Mouse (Mus musculus) neural tube, embryonic 11.5 days (tissue): Measurements from ENCODE around the gene Ptprt. TPM values are rescaled to one million over a fixed set of nuclear protein-coding genes. Genes with fewer than 3 reads are reported as not detected.

Experiments
- ATAC-seq: fragments of 200-750 bp; cut with Nextera tagmentation; 2 replicates; pipeline ENCODE4 v1.8.0; 2017; ENCODE audit warnings: moderate number of reproducible peaks, mild to moderate bottlenecking, moderate TSS enrichment, moderate library complexity; ENCODE audit not compliant: insufficient read depth, low FRiP score, low TSS enrichment
- DNase-seq: peaks from one replicate; pipeline ENCODE4 v3.0.0-alpha.2; 2015; ENCODE audit warnings: low spot score
- H3K27ac ChIP-seq: fragments of 300-500 bp; sonication (generic); 2 replicates; pipeline ENCODE4 v1.5.1; 2014; ENCODE audit warnings: low read depth, mild to moderate bottlenecking, low read length
- H3K27me3 ChIP-seq: fragments of 300-500 bp; sonication (generic); 2 replicates; pipeline ENCODE4 v1.6.1; 2014; ENCODE audit warnings: mild to moderate bottlenecking, low read length, mixed read lengths; ENCODE audit not compliant: control insufficient read depth, insufficient read depth
- H3K36me3 ChIP-seq: fragments of 300-500 bp; sonication (generic); 2 replicates; pipeline ENCODE4 v1.6.1; 2014; ENCODE audit warnings: mild to moderate bottlenecking, low read length, moderate library complexity, mixed read lengths; ENCODE audit not compliant: control insufficient read depth, insufficient read depth
- H3K4me1 ChIP-seq: fragments of 300-500 bp; sonication (generic); 2 replicates; pipeline ENCODE4 v1.6.1; 2014; ENCODE audit warnings: low read length, mixed read lengths; ENCODE audit not compliant: control insufficient read depth, insufficient read depth
- H3K4me2 ChIP-seq: fragments of 300-500 bp; sonication (generic); 2 replicates; pipeline ENCODE4 v1.6.1; 2014; ENCODE audit warnings: low read depth, mild to moderate bottlenecking, moderate library complexity
- H3K4me3 ChIP-seq: fragments of 300-500 bp; sonication (generic); 2 replicates; pipeline ENCODE4 v1.5.1; 2014; ENCODE audit warnings: low read depth, low read length
- H3K9ac ChIP-seq: fragments of 300-500 bp; sonication (generic); 2 replicates; pipeline ENCODE4 v1.6.1; 2014; ENCODE audit warnings: mild to moderate bottlenecking, low read length
- H3K9me3 ChIP-seq: fragments of 300-500 bp; sonication (generic); 2 replicates; pipeline ENCODE4 v1.6.1; 2016; ENCODE audit warnings: low read length; ENCODE audit not compliant: control insufficient read depth
- WGBS: fragments of 180-500 bp; shearing (Covaris S2); extraction: QIAGEN DNeasy Blood & Tissue Kit; methylation state at CpG from one replicate; pipeline ENCODE4 v1.1.7; 2014; 5-methylcytosine and 5-hydroxymethylcytosine counted together
- polyA plus RNA-seq: library from polyadenylated mRNA; unstranded; fragments of >200 nt; fragmentation: Nextera tagmentation; extraction: Ambion mirVana; gene quantifications from 2 replicates; pipeline ENCODE4 v1.2.1, GENCODE M21; 2014

Ptprt gene
- polyA plus RNA-seq, 1 experiment from 2014 or later = 1.6 TPM

DNA sequence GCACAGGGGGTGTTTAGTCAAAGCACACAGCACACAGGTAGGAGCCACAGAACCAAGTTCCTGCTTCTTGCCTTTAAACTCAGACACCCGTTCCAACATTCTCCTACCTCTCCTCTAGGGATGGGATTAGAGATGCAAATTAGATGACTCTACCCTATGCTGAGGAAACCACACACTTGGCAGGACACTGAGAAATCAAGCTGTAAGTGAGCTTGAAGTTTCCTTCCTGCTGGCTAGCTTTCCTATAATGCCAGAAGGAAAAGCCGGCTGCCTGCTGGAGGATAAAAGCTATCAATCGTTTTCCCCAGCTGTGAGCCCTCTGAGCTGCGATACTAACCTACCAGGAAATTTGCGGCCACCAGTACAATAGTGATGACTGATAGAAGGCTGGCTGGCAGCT, 999.0 kb downstream of the Ptprt start:
- Histone ChIP-seq H3K4me1 (no peaks in the 10 kb centered on the region), H3K9ac (no peak overlapping the region), H3K9me3 (no peaks in the 10 kb centered on the region), H3K27me3 (no peaks in the 10 kb centered on the region), H3K36me3 (no peaks in the 10 kb centered on the region), H3K4me2 (no peak overlapping the region), H3K27ac (no peak overlapping the region), H3K4me3 (no peak overlapping the region)
- ATAC-seq (no peak), DNase-seq (no peak)
- WGBS = 28% methylated on average over 5 of the region's 5 CpGs

DNA sequence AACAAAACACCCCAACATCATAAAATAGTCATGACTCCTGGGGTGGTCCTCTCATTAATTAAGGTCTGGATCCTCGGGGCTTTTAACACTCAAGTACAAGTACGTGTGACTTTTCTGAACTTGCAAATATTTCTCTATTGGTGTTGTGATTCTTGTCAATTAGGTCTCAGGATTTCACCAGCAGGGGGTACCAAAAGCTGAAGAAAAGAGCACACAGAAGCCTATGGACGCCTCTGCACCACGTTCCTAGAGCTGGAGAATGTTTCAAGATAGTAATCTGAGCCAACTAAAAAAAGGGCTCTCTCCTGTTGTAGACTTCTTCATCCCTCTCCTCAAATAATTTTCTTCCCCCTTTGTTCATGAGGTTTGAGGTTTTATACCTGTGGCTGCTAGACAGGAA, 1000.1 kb downstream of the Ptprt start:
- Histone ChIP-seq H3K9me3 (no peaks in the 10 kb centered on the region), H3K4me3 (no peak overlapping the region), H3K4me1 (no peaks in the 10 kb centered on the region), H3K27ac (no peak overlapping the region), H3K36me3 (no peaks in the 10 kb centered on the region), H3K9ac (no peak overlapping the region), H3K27me3 (no peaks in the 10 kb centered on the region), H3K4me2 (no peak overlapping the region)
- no peak for DNase-seq
- ATAC-seq = no peak
- 44% methylated on average over 4 of the region's 4 CpGs for WGBS

- Histone ChIP-seq H3K4me2 (no peak overlapping the region), H3K36me3 (no peaks in the 10 kb centered on the region), H3K27ac (no peak overlapping the region), H3K4me3 (no peak overlapping the region), H3K9ac (no peak overlapping the region), H3K4me1 (no peaks in the 10 kb centered on the region), H3K27me3 (no peaks in the 10 kb centered on the region), H3K9me3 (no peaks in the 10 kb centered on the region)
- ATAC-seq (no peak), DNase-seq (no peak)
- WGBS = 86% methylated on average over 4 of the region's 4 CpGs
Measured at GRCm38 (mm10) chr2:161657046-161657445, 1003.9 kb downstream of the Ptprt start.

DNA sequence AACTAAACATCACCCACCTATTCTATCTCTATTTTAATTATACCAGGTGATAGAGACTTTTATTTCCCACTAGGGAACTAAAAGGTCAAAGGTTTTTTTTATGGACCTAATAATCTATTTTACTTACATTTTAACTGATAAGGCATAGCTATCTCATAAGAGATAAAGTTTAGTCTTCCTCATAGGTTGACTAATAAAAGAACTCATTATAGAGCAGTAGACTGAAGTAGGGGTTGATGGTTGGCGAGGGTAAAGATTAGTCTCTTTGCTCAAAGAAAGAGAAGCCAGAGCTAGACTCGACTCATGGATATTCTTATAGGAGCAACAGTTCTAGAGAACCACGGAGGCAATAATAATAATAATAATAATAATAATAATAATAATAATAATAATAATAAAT, 1004.3 kb downstream of the Ptprt start:
- no peaks in the 10 kb centered on the region for H3K36me3 ChIP-seq
- H3K4me3 ChIP-seq = no peak overlapping the region
- no peak overlapping the region for H3K4me2 ChIP-seq
- WGBS = 87% methylated on average over 3 of the region's 3 CpGs
- H3K27ac ChIP-seq = no peak overlapping the region
- H3K4me1 ChIP-seq = no peaks in the 10 kb centered on the region
- no peaks in the 10 kb centered on the region for H3K27me3 ChIP-seq
- no peaks in the 10 kb centered on the region for H3K9me3 ChIP-seq
- ATAC-seq (no peak), DNase-seq (no peak)
- H3K9ac ChIP-seq = no peak overlapping the region

- ATAC-seq = no peak
Measured at GRCm38 (mm10) chr2:161640805-161641204, 1020.1 kb downstream of the Ptprt start.

DNA sequence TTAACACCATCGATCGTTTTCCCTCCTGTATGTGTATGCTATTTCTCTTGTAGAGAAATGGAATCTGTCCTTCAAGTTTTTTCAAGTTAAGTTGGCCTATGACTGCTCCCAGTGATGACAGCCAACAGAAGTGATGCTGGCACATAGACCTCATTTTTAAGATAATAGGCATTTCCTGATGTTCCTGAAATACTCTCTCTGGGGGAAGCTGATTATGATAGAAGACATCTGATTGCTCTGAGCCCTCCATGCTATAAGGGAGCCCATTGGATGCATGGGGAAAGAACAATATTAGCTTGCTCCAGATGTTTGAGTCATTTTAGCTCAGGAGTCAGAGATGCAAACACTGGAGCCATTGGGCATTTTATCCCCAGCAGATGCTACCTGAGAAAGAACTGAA, 1026.9 kb downstream of the Ptprt start:
- H3K9me3 ChIP-seq = no peaks in the 10 kb centered on the region
- WGBS = 96% methylated on average over 2 of the region's 2 CpGs
- no peak overlapping the region for H3K9ac ChIP-seq
- H3K4me3 ChIP-seq = no peak overlapping the region
- H3K27me3 ChIP-seq = no peaks in the 10 kb centered on the region
- no peak overlapping the region for H3K27ac ChIP-seq
- H3K36me3 ChIP-seq = no peaks in the 10 kb centered on the region
- H3K4me2 ChIP-seq = no peak overlapping the region
- no peaks in the 10 kb centered on the region for H3K4me1 ChIP-seq
- DNase-seq (no peak), ATAC-seq (no peak)

More at GRCm38 (mm10) chr2:161640805-161641204, 1020.1 kb downstream of the Ptprt start:
- 95% methylated on average over 2 of the region's 2 CpGs for WGBS
- Histone ChIP-seq H3K36me3 (no peaks in the 10 kb centered on the region), H3K9me3 (no peaks in the 10 kb centered on the region), H3K4me2 (no peak overlapping the region), H3K27me3 (no peaks in the 10 kb centered on the region), H3K27ac (no peak overlapping the region), H3K4me1 (no peaks in the 10 kb centered on the region), H3K9ac (no peak overlapping the region), H3K4me3 (no peak overlapping the region)
- DNase-seq = no peak

GRCm38 (mm10) chr2:161625896-161626295, 1035.1 kb downstream of the Ptprt start:
- Histone ChIP-seq H3K4me1 (no peaks in the 10 kb centered on the region), H3K4me3 (no peak overlapping the region), H3K9me3 (no peaks in the 10 kb centered on the region), H3K36me3 (no peaks in the 10 kb centered on the region), H3K9ac (no peak overlapping the region), H3K4me2 (no peak overlapping the region), H3K27me3 (no peaks in the 10 kb centered on the region), H3K27ac (no peak overlapping the region)
- WGBS = 78% methylated on average over 1 of the region's 1 CpGs
- DNase-seq (no peak), ATAC-seq (no peak)

- H3K27me3 ChIP-seq = no peaks in the 10 kb centered on the region
- no peak overlapping the region for H3K4me2 ChIP-seq
- 79% methylated on average over 4 of the region's 4 CpGs for WGBS
- no peaks in the 10 kb centered on the region for H3K4me1 ChIP-seq
- no peaks in the 10 kb centered on the region for H3K9me3 ChIP-seq
- DNase-seq (no peak), ATAC-seq (no peak)
- H3K36me3 ChIP-seq = no peaks in the 10 kb centered on the region
- H3K4me3 ChIP-seq = no peak overlapping the region
- no peak overlapping the region for H3K9ac ChIP-seq
- H3K27ac ChIP-seq = no peak overlapping the region
Measured at GRCm38 (mm10) chr2:161608401-161608800, 1052.5 kb downstream of the Ptprt start.

GRCm38 (mm10) chr2:161607372-161607771, 1053.6 kb downstream of the Ptprt start:
- Histone ChIP-seq H3K9me3 (no peaks in the 10 kb centered on the region), H3K9ac (no peak overlapping the region), H3K4me2 (no peak overlapping the region), H3K4me1 (no peaks in the 10 kb centered on the region), H3K27ac (no peak overlapping the region), H3K36me3 (no peaks in the 10 kb centered on the region), H3K4me3 (no peak overlapping the region), H3K27me3 (no peaks in the 10 kb centered on the region)
- DNase-seq (no peak), ATAC-seq (no peak)
- WGBS = 86% methylated on average over 4 of the region's 4 CpGs
